Comparison of ENCODE assay signal across 18 mouse cellular contexts in the genomic region with DNA sequence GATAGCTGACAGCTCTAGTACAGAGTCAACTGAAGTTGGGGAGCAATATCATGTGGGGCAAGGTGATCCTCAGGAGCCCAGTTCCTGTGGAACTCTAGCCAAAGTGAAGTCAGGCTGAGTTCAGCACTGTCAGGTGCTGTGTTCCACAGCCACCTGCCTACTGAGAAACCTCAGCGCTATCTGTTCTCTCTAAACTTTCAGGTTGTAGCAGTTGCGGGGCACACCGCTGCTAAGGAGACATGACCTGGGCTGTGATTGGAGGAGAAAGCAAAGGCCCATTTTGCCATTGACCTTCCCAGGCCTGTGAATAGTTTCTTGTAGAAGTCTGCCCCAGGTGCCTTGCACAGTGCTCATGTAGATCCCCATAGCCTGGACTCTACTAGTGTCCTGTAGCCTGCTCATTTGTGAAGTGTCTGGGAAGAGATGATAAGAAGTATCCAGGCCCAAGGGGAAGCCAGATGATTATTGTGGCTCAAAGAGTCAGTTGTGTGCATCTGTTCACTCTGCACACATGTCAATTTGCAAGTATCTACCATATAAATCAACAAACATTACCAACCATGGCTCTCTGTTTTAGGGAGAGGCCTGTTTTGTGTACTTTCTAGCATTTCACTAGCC. TPM values are rescaled to one million over a fixed set of nuclear protein-coding genes. Genes with fewer than 3 reads are reported as not detected.
"Had no signal": no experiment of that assay in that cellular context is flagged by ENCODE, and none has a peak within 500 bp of the region (broad histone marks: within the 10 kb centered on the region; RNA-seq: fewer than 3 reads in every experiment).

No protein-coding gene starts in this region.

RNA-seq across cellular contexts. Expression of gene Ccr1l1, which starts 2.8 kb away (rescaled TPM):
- total RNA-seq: layer of hippocampus, adult 8-10 months; layer of hippocampus, postnatal 10 days; layer of hippocampus, postnatal 36 days; left cerebral cortex, adult 2 months; left cerebral cortex, postnatal 10 days; left cerebral cortex, postnatal 36 days; liver, adult 2 months had no signal
- polyA plus RNA-seq: intestine, embryonic 15.5 days; kidney, embryonic 15.5 days; limb, embryonic 11.5 days; lung, embryonic 14.5 days; lung, postnatal 0 days; midbrain, embryonic 12.5 days; midbrain, embryonic 15.5 days; neural tube, embryonic 12.5 days; neural tube, embryonic 15.5 days; stomach, embryonic 15.5 days; thymus, postnatal 0 days had no signal

RNA-seq across cellular contexts. Expression of gene Ccr3, which starts 40.8 kb away (rescaled TPM):
- total RNA-seq: layer of hippocampus, adult 8-10 months; layer of hippocampus, postnatal 10 days; layer of hippocampus, postnatal 36 days; left cerebral cortex, adult 2 months; left cerebral cortex, postnatal 36 days had no signal
- polyA plus RNA-seq: limb, embryonic 11.5 days; lung, embryonic 14.5 days; midbrain, embryonic 15.5 days; neural tube, embryonic 12.5 days; neural tube, embryonic 15.5 days had no signal
